Mouse (Mus musculus) heart, embryonic 14.5 days (tissue): ENCODE results near the gene Abi2. TPM values are rescaled to one million over a fixed set of nuclear protein-coding genes. Genes with fewer than 3 reads are reported as not detected.
"Not testable (repeated sequence)": the region's sequence is repeated elsewhere in the genome, so short reads cannot be mapped to it uniquely, and the experiment has no call there.

Experiments
- ATAC-seq: fragments of 200-750 bp; cut with Nextera tagmentation; 2 replicates; pipeline ENCODE4 v1.8.0; 2017; ENCODE audit warnings: low read depth, moderate TSS enrichment; ENCODE audit not compliant: insufficient number of reproducible peaks, insufficient read depth, low FRiP score
- H3K27ac ChIP-seq, 2 experiments: fragments of 200-500 bp in 1 of 2; fragments of 300-500 bp in 1 of 2; sonication (generic) in 1 of 2; replicated peaks in 1 of 2; 2 replicates each; pipeline ENCODE4 v1.5.1; 2012 to 2014; ENCODE audit warnings: low read depth in 2 of 2, low read length in 2 of 2, control low read depth in 1 of 2, mild to moderate bottlenecking in 1 of 2, mixed read lengths in 1 of 2; ENCODE audit not compliant: control insufficient read depth in 1 of 2, insufficient read depth in 1 of 2
- H3K27me3 ChIP-seq: fragments of 300-500 bp; sonication (generic); 2 replicates; pipeline ENCODE4 v1.6.1; 2014; ENCODE audit warnings: mild to moderate bottlenecking, low read length, control low read depth; ENCODE audit not compliant: control insufficient read depth, insufficient read depth
- H3K36me3 ChIP-seq: fragments of 300-500 bp; sonication (generic); 2 replicates; pipeline ENCODE4 v1.6.1; 2014; ENCODE audit warnings: mild to moderate bottlenecking, control low read depth, low read length, mixed read lengths; ENCODE audit not compliant: control insufficient read depth, insufficient read depth
- H3K4me1 ChIP-seq, 2 experiments: fragments of 200-500 bp in 1 of 2; fragments of 300-500 bp in 1 of 2; sonication (generic) in 1 of 2; 2 replicates each; pipeline ENCODE4 v1.6.1; 2012 to 2014; ENCODE audit warnings: low read length in 2 of 2, control low read depth in 1 of 2, mixed read lengths in 1 of 2; ENCODE audit not compliant: control insufficient read depth in 2 of 2, insufficient read depth in 2 of 2
- H3K4me2 ChIP-seq: fragments of 300-500 bp; sonication (generic); 2 replicates; pipeline ENCODE4 v1.6.1; 2014; ENCODE audit warnings: mild to moderate bottlenecking, low read length
- H3K4me3 ChIP-seq, 2 experiments: fragments of 200-500 bp in 1 of 2; fragments of 300-500 bp in 1 of 2; sonication (generic) in 1 of 2; 2 replicates each; pipeline ENCODE4 v1.5.1; 2012 to 2014; ENCODE audit warnings: low read length in 2 of 2, mild to moderate bottlenecking in 2 of 2, control low read depth in 1 of 2, low read depth in 1 of 2, moderate library complexity in 1 of 2; ENCODE audit not compliant: control insufficient read depth in 1 of 2, insufficient read depth in 1 of 2
- H3K9ac ChIP-seq: fragments of 300-500 bp; sonication (generic); 2 replicates; pipeline ENCODE4 v1.6.1; 2014; ENCODE audit warnings: mild to moderate bottlenecking, low read length
- H3K9me3 ChIP-seq: fragments of 300-500 bp; sonication (generic); 2 replicates; pipeline ENCODE4 v1.6.1; 2016; ENCODE audit warnings: low read length, control low read depth; ENCODE audit not compliant: control insufficient read depth
- WGBS: fragments of 180-500 bp; shearing (Covaris S2); extraction: QIAGEN DNeasy Blood & Tissue Kit; methylation state at CpG from one replicate; pipeline ENCODE4 v1.1.7; 2014; 5-methylcytosine and 5-hydroxymethylcytosine counted together
- polyA plus RNA-seq: library from polyadenylated mRNA; unstranded; fragments of >200 nt; fragmentation: Nextera tagmentation; extraction: Ambion mirVana; gene quantifications from 2 replicates; pipeline ENCODE4 v1.2.1, GENCODE M21; 2014

The Abi2 gene
- polyA plus RNA-seq, 1 experiment from 2014 or later: 35.0 TPM

- Histone ChIP-seq H3K27ac (no peak overlapping the region), H3K36me3 (no peaks in the 10 kb centered on the region), H3K9me3 (no peaks in the 10 kb centered on the region), H3K4me3 (no peak overlapping the region), H3K4me1 (peaks cover 0 to 15% of the 10 kb centered on the region in 2 experiments; a peak in 3 of 4 replicates), H3K4me2 (no peak overlapping the region), H3K9ac (no peak overlapping the region), H3K27me3 (no peaks in the 10 kb centered on the region)
- WGBS: 50% methylated on average over 3 of the region's 3 CpGs
- ATAC-seq: no peak
Measured at GRCm38 (mm10) chr1:60416724-60417123, 7.3 kb downstream of the Abi2 start.

GRCm38 (mm10) chr1:60423882-60424281, 14.5 kb downstream of the Abi2 start:
- no peak overlapping the region for H3K27ac ChIP-seq
- no peaks in the 10 kb centered on the region for H3K27me3 ChIP-seq
- no peaks in the 10 kb centered on the region; a peak in 1 of 4 replicates for H3K4me1 ChIP-seq
- H3K9ac ChIP-seq: no peak overlapping the region
- no peak for ATAC-seq
- H3K4me3 ChIP-seq: no peak overlapping the region
- H3K9me3 ChIP-seq: no peaks in the 10 kb centered on the region
- H3K36me3 ChIP-seq: no peaks in the 10 kb centered on the region
- WGBS: 85% methylated on average over 1 of the region's 1 CpGs
- H3K4me2 ChIP-seq: no peak overlapping the region

GRCm38 (mm10) chr1:60428341-60428740, 18.9 kb downstream of the Abi2 start:
- no peak overlapping the region for H3K9ac ChIP-seq
- H3K4me2 ChIP-seq: no peak overlapping the region
- no peak overlapping the region for H3K27ac ChIP-seq
- no peak for ATAC-seq
- no peaks in the 10 kb centered on the region for H3K36me3 ChIP-seq
- no peaks in the 10 kb centered on the region; a peak in 1 of 4 replicates for H3K4me1 ChIP-seq
- WGBS: 94% methylated on average over 2 of the region's 2 CpGs
- H3K9me3 ChIP-seq: no peaks in the 10 kb centered on the region
- no peak overlapping the region for H3K4me3 ChIP-seq
- H3K27me3 ChIP-seq: no peaks in the 10 kb centered on the region

- no peak overlapping the region for H3K4me2 ChIP-seq
- no peak overlapping the region for H3K9ac ChIP-seq
- no peaks in the 10 kb centered on the region for H3K27me3 ChIP-seq
- H3K9me3 ChIP-seq: no peaks in the 10 kb centered on the region
- 67% methylated on average over 2 of the region's 2 CpGs for WGBS
- no peak for ATAC-seq
- no peak overlapping the region for H3K4me3 ChIP-seq
- H3K4me1 ChIP-seq: no peaks in the 10 kb centered on the region; a peak in 1 of 4 replicates
- H3K36me3 ChIP-seq: no peaks in the 10 kb centered on the region
- no peak overlapping the region for H3K27ac ChIP-seq
Measured at GRCm38 (mm10) chr1:60428932-60429331, 19.5 kb downstream of the Abi2 start.

GRCm38 (mm10) chr1:60431531-60431930, 22.1 kb downstream of the Abi2 start:
- WGBS: 90% methylated on average over 4 of the region's 5 CpGs
- Histone ChIP-seq H3K27me3 (no peaks in the 10 kb centered on the region), H3K4me3 (no peak overlapping the region), H3K4me2 (no peak overlapping the region), H3K36me3 (no peaks in the 10 kb centered on the region), H3K9ac (no peak overlapping the region), H3K27ac (no peak overlapping the region), H3K4me1 (no peaks in the 10 kb centered on the region), H3K9me3 (no peaks in the 10 kb centered on the region)
- ATAC-seq: no peak

- no peak for ATAC-seq
- H3K27ac ChIP-seq: no peak overlapping the region
- no peak overlapping the region for H3K4me3 ChIP-seq
- no peaks in the 10 kb centered on the region for H3K27me3 ChIP-seq
- no peak overlapping the region for H3K4me2 ChIP-seq
- WGBS: 29% methylated on average over 1 of the region's 1 CpGs
- H3K36me3 ChIP-seq: no peaks in the 10 kb centered on the region
- H3K9ac ChIP-seq: no peak overlapping the region
- H3K4me1 ChIP-seq: no peaks in the 10 kb centered on the region
- H3K9me3 ChIP-seq: no peaks in the 10 kb centered on the region
Measured at GRCm38 (mm10) chr1:60432497-60432896, 23.1 kb downstream of the Abi2 start.

- H3K4me2 ChIP-seq, H3K4me1 ChIP-seq, H3K27me3 ChIP-seq, H3K9me3 ChIP-seq, H3K9ac ChIP-seq, ATAC-seq, H3K4me3 ChIP-seq, H3K27ac ChIP-seq: not testable (repeated sequence)
- peaks cover 28% of the 10 kb centered on the region for H3K36me3 ChIP-seq
- WGBS: 74% methylated on average over 5 of the region's 5 CpGs
Measured at GRCm38 (mm10) chr1:60441438-60441837, 32.0 kb downstream of the Abi2 start.

- H3K27ac ChIP-seq: no peak overlapping the region
- H3K36me3 ChIP-seq: peaks cover 45% of the 10 kb centered on the region
- H3K4me1 ChIP-seq: no peaks in the 10 kb centered on the region
- 85% methylated on average over 12 of the region's 12 CpGs for WGBS
- no peaks in the 10 kb centered on the region for H3K27me3 ChIP-seq
- no peak overlapping the region for H3K4me2 ChIP-seq
- H3K4me3 ChIP-seq: no peak overlapping the region
- ATAC-seq: no peak
- no peaks in the 10 kb centered on the region for H3K9me3 ChIP-seq
- H3K9ac ChIP-seq: no peak overlapping the region
Measured at GRCm38 (mm10) chr1:60447067-60447466, 37.6 kb downstream of the Abi2 start.
